Mouse (Mus musculus) lung, postnatal 0 days (tissue): ENCODE data around the gene Aifm1.

Experiments
- CTCF ChIP-seq: IDR thresholded peaks from 2 replicates; pipeline ENCODE4 v1.5.1; 2016; ENCODE audit warnings: antibody characterized with exemption, mild to moderate bottlenecking
- EP300 ChIP-seq: IDR thresholded peaks from 2 replicates; pipeline ENCODE4 v1.6.1; 2016; ENCODE audit warnings: antibody characterized with exemption, mild to moderate bottlenecking, control low read depth

DNA sequence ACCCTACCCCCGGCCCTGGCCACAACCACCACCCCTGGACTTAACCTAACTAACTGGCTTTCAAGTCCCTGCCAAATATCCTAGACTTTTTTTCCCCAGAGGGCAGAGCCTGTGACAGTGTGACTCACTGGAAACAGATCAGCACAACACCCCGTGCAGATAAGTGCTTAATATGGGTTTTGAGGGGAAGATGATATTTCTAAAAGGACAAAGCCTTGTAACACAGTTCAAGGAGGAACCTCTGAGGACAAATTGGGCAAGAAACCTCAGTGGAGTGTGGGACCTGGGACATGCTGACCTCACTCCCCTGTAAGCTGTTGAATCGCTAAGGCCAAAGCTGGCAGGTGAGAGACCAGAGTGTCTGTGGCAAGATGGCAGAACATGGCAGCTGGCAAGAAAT, 8.3 kb upstream of the Aifm1 start:
- no peak for TF ChIP-seq CTCF
- no peak for TF ChIP-seq EP300
